Mouse (Mus musculus) CH12.LX (cell line): ENCODE data around the gene Fzd2. TPM values are rescaled to one million over a fixed set of nuclear protein-coding genes. Genes with fewer than 3 reads are reported as not detected.
"Not testable (repeated sequence)": the region's sequence is repeated elsewhere in the genome, so short reads cannot be mapped to it uniquely, and the experiment has no call there.

ENCODE experiments used
- DNase-seq: peaks from one replicate; pipeline ENCODE4 v3.0.0-alpha.2; 2013; ENCODE audit errors: extremely low read depth
- H3K27ac ChIP-seq: 2 replicates; pipeline ENCODE4 v1.5.1; 2012; ENCODE audit warnings: low read depth, mild to moderate bottlenecking, control low read depth, moderate library complexity; ENCODE audit not compliant: insufficient read depth
- H3K27me3 ChIP-seq: replicated peaks from 2 replicates; pipeline ENCODE3; 2012; ENCODE audit warnings: inconsistent platforms
- H3K36me3 ChIP-seq, 2 experiments: replicated peaks in 1 of 2; 2 replicates each; pipeline versions ENCODE3 to v1.6.1; 2012; ENCODE audit warnings: inconsistent platforms in 1 of 2, low read length in 1 of 2, mild to moderate bottlenecking in 1 of 2, mixed read lengths in 1 of 2, moderate library complexity in 1 of 2; ENCODE audit not compliant: control insufficient read depth in 1 of 2, insufficient read depth in 1 of 2
- H3K4me1 ChIP-seq, 2 experiments: 2 replicates each; pipeline ENCODE4 v1.6.1; 2012; ENCODE audit warnings: inconsistent platforms in 1 of 2, moderate library complexity in 1 of 2; ENCODE audit not compliant: insufficient read depth in 2 of 2, control insufficient read depth in 1 of 2
- H3K4me2 ChIP-seq: 2 replicates; pipeline ENCODE4 v1.6.1; 2012; ENCODE audit warnings: low read depth, mild to moderate bottlenecking, control low read depth; ENCODE audit not compliant: poor library complexity, insufficient read depth, severe bottlenecking
- H3K4me3 ChIP-seq, 3 experiments: fragments of 150-350 bp in 1 of 3; sonication (generic) in 1 of 3; replicated peaks in 1 of 3; 2 replicates each; pipeline versions ENCODE3 to v1.5.1; 2011 to 2012; ENCODE audit warnings: low read depth in 2 of 3, low read length in 2 of 3, mild to moderate bottlenecking in 2 of 3, moderate library complexity in 2 of 3, control low read depth in 1 of 3, improper control_type of control experiment in 1 of 3, inconsistent platforms in 1 of 3, mixed read lengths in 1 of 3; ENCODE audit not compliant: poor library complexity in 1 of 3
- H3K79me2 ChIP-seq: replicated peaks from 2 replicates; pipeline ENCODE4 v1.6.1; 2012; ENCODE audit warnings: mild to moderate bottlenecking, moderate library complexity; ENCODE audit not compliant: control insufficient read depth, poor library complexity, insufficient read depth, severe bottlenecking; ENCODE audit errors: extremely low read depth
- H3K9ac ChIP-seq: 2 replicates; pipeline ENCODE4 v1.6.1; 2012; ENCODE audit warnings: low read depth, mild to moderate bottlenecking, control low read depth, moderate library complexity; ENCODE audit not compliant: insufficient read depth
- H3K9me3 ChIP-seq: replicated peaks from 2 replicates; pipeline ENCODE3; 2012; ENCODE audit warnings: low read length, inconsistent platforms, mixed read lengths
- BHLHE40 ChIP-seq: IDR thresholded peaks from 2 replicates; pipeline ENCODE4 v1.6.1; 2011; ENCODE audit warnings: mild to moderate bottlenecking, low read depth, low read length, improper control_type of control experiment
- CHD1 ChIP-seq: IDR thresholded peaks from 2 replicates; pipeline ENCODE4 v1.6.1; 2012; ENCODE audit warnings: low read depth, low read length, improper control_type of control experiment, inconsistent platforms
- CTCF ChIP-seq, 2 experiments: IDR thresholded peaks in 1 of 2; conservative IDR thresholded peaks in 1 of 2; 2 replicates each; pipeline ENCODE4 v1.5.1; 2011 to 2012; ENCODE audit warnings: low read depth in 2 of 2, low read length in 2 of 2, improper control_type of control experiment in 1 of 2, inconsistent platforms in 1 of 2, mild to moderate bottlenecking in 1 of 2, moderate library complexity in 1 of 2
- E2F4 ChIP-seq: IDR thresholded peaks from 2 replicates; pipeline ENCODE4 v1.6.1; 2011; ENCODE audit warnings: low read depth, low read length, improper control_type of control experiment; ENCODE audit not compliant: insufficient replicate concordance
- EP300 ChIP-seq: IDR thresholded peaks from 2 replicates; pipeline ENCODE4 v1.6.1; 2011; ENCODE audit warnings: low read length, improper control_type of control experiment
- ETS1 ChIP-seq: conservative IDR thresholded peaks from 2 replicates; pipeline ENCODE4 v1.6.1; 2012; ENCODE audit warnings: low read depth, mild to moderate bottlenecking, inconsistent platforms, low read length, improper control_type of control experiment, moderate library complexity
- HCFC1 ChIP-seq: IDR thresholded peaks from 2 replicates; pipeline ENCODE4 v1.6.1; 2012; ENCODE audit warnings: low read depth, mild to moderate bottlenecking, inconsistent platforms, low read length, improper control_type of control experiment
- MAZ ChIP-seq: IDR thresholded peaks from 2 replicates; pipeline ENCODE4 v1.6.1; 2012; ENCODE audit warnings: low read depth, mild to moderate bottlenecking, inconsistent platforms, low read length, improper control_type of control experiment, moderate library complexity
- MEF2A ChIP-seq: IDR thresholded peaks from 2 replicates; pipeline ENCODE4 v1.6.1; 2014; ENCODE audit warnings: low read depth, mild to moderate bottlenecking, inconsistent platforms, low read length, improper control_type of control experiment, borderline replicate concordance
- MYC ChIP-seq: IDR thresholded peaks from 2 replicates; pipeline ENCODE4 v1.6.1; 2011; ENCODE audit warnings: low read depth, mild to moderate bottlenecking, improper control_type of control experiment, low read length
- PAX5 ChIP-seq: IDR thresholded peaks from 2 replicates; pipeline ENCODE4 v1.6.1; 2012; ENCODE audit warnings: low read length, inconsistent platforms, mixed read lengths
- POLR2A ChIP-seq: IDR thresholded peaks from 2 replicates; pipeline ENCODE4 v1.6.1; 2011; ENCODE audit warnings: low read depth, mild to moderate bottlenecking, improper control_type of control experiment, low read length
- POLR2AphosphoS2 ChIP-seq: IDR thresholded peaks from 2 replicates; pipeline ENCODE4 v1.6.1; 2011; ENCODE audit warnings: low read depth, low read length, improper control_type of control experiment
- RAD21 ChIP-seq: IDR thresholded peaks from 2 replicates; pipeline ENCODE4 v1.6.1; 2011; ENCODE audit warnings: low read depth, mild to moderate bottlenecking, low read length, improper control_type of control experiment, moderate library complexity
- RCOR1 ChIP-seq: conservative IDR thresholded peaks from 2 replicates; pipeline ENCODE4 v1.6.1; 2012; ENCODE audit warnings: low read depth, mild to moderate bottlenecking, inconsistent platforms, low read length, improper control_type of control experiment
- TCF12 ChIP-seq: IDR thresholded peaks from 2 replicates; pipeline ENCODE4 v1.6.1; 2014; ENCODE audit warnings: low read depth, mild to moderate bottlenecking, inconsistent platforms, low read length, improper control_type of control experiment
- UBTF ChIP-seq: IDR thresholded peaks from 2 replicates; pipeline ENCODE4 v1.6.1; 2012; ENCODE audit warnings: low read depth, mild to moderate bottlenecking, inconsistent platforms, low read length, improper control_type of control experiment, moderate library complexity
- USF1 ChIP-seq: IDR thresholded peaks from 2 replicates; pipeline ENCODE4 v1.6.1; 2014; ENCODE audit warnings: low read depth, mild to moderate bottlenecking, inconsistent platforms, low read length, improper control_type of control experiment
- ZKSCAN1 ChIP-seq: IDR thresholded peaks from 2 replicates; pipeline ENCODE4 v1.6.1; 2012; ENCODE audit warnings: low read depth, inconsistent platforms, low read length, improper control_type of control experiment, borderline replicate concordance
- ZNF384 ChIP-seq: IDR thresholded peaks from 2 replicates; pipeline ENCODE4 v1.6.1; 2012; ENCODE audit warnings: low read depth, low read length, improper control_type of control experiment, inconsistent platforms
- dilution Hi-C: fragments of 300-500 bp; cut with MboI; formaldehyde crosslinking; loops from 2 replicates; pipeline ENCODE4 v1.14.3; 2020; ENCODE audit warnings: low sequenced_read_pairs; ENCODE audit not compliant: extremely low pct_unique_long_range_greater_than_20kb, extremely low pct_ligation_motif_present
- in situ Hi-C: fragments of 300-500 bp; cut with MboI; formaldehyde crosslinking; loops from 3 replicates; pipeline ENCODE4 v1.14.3; 2019; ENCODE audit warnings: low sequenced_read_pairs, low pct_ligation_motif_present, low pct_unique_long_range_greater_than_20kb, mixed read lengths
- polyA plus RNA-seq: library from polyadenylated mRNA; unstranded; fragments of >175 nt; gene quantifications from 2 replicates; pipeline ENCODE4 v1.2.1, GENCODE M21; 2012; ENCODE audit warnings: low read depth; ENCODE audit not compliant: insufficient read length
- total RNA-seq, 2 experiments: library from RNA; depleted of rRNA; stranded (reverse); fragments of 300-350 nt in 1 of 2; fragments of >200 nt in 1 of 2; gene quantifications; 2 replicates each; pipeline ENCODE4 v1.2.3; 2012 to 2014

The Fzd2 gene
- total and polyA plus RNA-seq, 3 experiments = 0.13 to 0.35 (median 0.20) TPM

GRCm38 (mm10) chr11:102558704-102559103 is 45.5 kb upstream of the Fzd2 start:
- H3K27ac ChIP-seq = no peak overlapping the region
- H3K36me3 ChIP-seq = peaks cover 0 to 1% of the 10 kb centered on the region in 2 experiments
- TF ChIP-seq ZKSCAN1 = no peak
- no peak for TF ChIP-seq CHD1
- TF ChIP-seq MYC = no peak
- no peak for TF ChIP-seq ETS1
- TF ChIP-seq POLR2AphosphoS2 = no peak
- no peak for TF ChIP-seq UBTF
- TF ChIP-seq RAD21 = no peak
- no peak for TF ChIP-seq BHLHE40
- TF ChIP-seq CTCF (conservative IDR thresholded peaks at IDR 0.05 in 1 of 2, IDR thresholded peaks at IDR 0.05 in 1 of 2; ENCODE audit: low read depth in 2 of 2, low read length in 2 of 2) = no peak
- TF ChIP-seq MEF2A = no peak
- TF ChIP-seq HCFC1 = no peak
- no peak for TF ChIP-seq E2F4
- TF ChIP-seq MAZ = no peak
- TF ChIP-seq TCF12 = no peak
- TF ChIP-seq POLR2A = no peak
- TF ChIP-seq PAX5 = no peak
- TF ChIP-seq RCOR1 = no peak
- TF ChIP-seq USF1 = no peak
- TF ChIP-seq EP300 = no peak
- TF ChIP-seq ZNF384 = no peak
- TF ChIP-seq, all 38 proteins: peak for 0
- no peak for DNase-seq
- in situ Hi-C loops = no loop called here
- peaks cover 20% of the 10 kb centered on the region for H3K79me2 ChIP-seq
- H3K9me3 ChIP-seq = no peaks in the 10 kb centered on the region
- peaks cover 0 to 21% of the 10 kb centered on the region in 2 experiments; a peak in 3 of 4 replicates for H3K4me1 ChIP-seq
- H3K9ac ChIP-seq = no peak overlapping the region
- dilution Hi-C loops = no loop called here
- H3K27me3 ChIP-seq = no peaks in the 10 kb centered on the region
- no peak overlapping the region for H3K4me3 ChIP-seq
- no peak overlapping the region for H3K4me2 ChIP-seq

DNA sequence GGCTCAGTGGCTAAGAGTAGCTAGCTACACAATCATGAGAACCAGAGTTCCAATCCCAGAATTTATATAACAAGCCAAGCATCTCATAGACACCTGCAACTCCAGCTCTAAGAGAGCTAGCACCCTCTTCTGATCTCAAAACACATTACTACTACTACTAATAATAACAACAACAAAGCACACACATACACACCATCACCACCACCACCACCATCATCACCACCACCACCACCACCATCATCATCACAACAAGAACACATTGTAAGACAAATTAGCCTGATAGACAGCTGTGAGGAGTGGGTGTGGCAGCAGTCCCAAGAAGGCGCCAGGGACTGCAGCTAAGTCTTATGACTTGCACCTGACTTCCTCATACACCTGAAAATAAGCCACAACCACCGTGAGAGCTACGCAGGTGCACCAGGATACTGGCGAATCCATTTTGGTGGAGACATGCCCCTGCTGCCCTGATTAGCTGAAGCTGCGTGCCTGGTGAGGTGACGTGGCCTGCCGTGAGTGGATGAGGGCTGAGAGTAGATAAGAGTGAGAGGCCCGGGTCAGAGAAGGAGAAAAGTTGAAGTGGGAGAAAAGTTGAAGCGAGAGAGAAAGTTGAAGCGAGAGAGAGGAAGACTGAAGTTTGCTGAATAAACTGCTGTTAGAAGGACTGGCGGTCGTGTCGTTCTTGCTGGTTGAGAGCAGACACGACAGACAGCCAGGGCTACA is 39.1 kb upstream of the Fzd2 start:
- H3K9me3 ChIP-seq, in situ Hi-C loops, H3K27ac ChIP-seq, DNase-seq, dilution Hi-C loops, H3K4me3 ChIP-seq, H3K79me2 ChIP-seq, H3K27me3 ChIP-seq, H3K36me3 ChIP-seq, H3K9ac ChIP-seq: not testable (repeated sequence)
- 0 out of 2 replicates have a peak, but pooled peaks have one; percentile 22 for TF ChIP-seq POLR2A
- Histone ChIP-seq H3K4me1 (peaks cover 4 to 16% of the 10 kb centered on the region in 2 experiments; a peak in 2 of 4 replicates), H3K4me2 (0 out of 2 replicates have a peak overlapping the region, but pooled peaks have one; percentile 37)
